Mouse (Mus musculus) forebrain, embryonic 15.5 days (tissue): ENCODE measurements around the gene Sh3gl2. TPM values are rescaled to one million over a fixed set of nuclear protein-coding genes. Genes with fewer than 3 reads are reported as not detected.

Experiments
- ATAC-seq: fragments of 200-750 bp; cut with Nextera tagmentation; replicated peaks from 2 replicates; pipeline ENCODE4 v1.8.0; 2017; ENCODE audit warnings: mild to moderate bottlenecking, moderate TSS enrichment, moderate library complexity
- H3K27ac ChIP-seq: fragments of 300-500 bp; sonication (generic); replicated peaks from 2 replicates; pipeline ENCODE4 v1.5.1; 2015; ENCODE audit warnings: mild to moderate bottlenecking, inconsistent platforms
- H3K27me3 ChIP-seq: fragments of 300-500 bp; sonication (generic); 2 replicates; pipeline ENCODE4 v1.6.1; 2015; ENCODE audit warnings: inconsistent platforms
- H3K36me3 ChIP-seq: fragments of 300-500 bp; sonication (generic); 2 replicates; pipeline ENCODE4 v1.6.1; 2015; ENCODE audit warnings: mild to moderate bottlenecking, inconsistent platforms
- H3K4me1 ChIP-seq: fragments of 300-500 bp; sonication (generic); 2 replicates; pipeline ENCODE4 v1.6.1; 2015; ENCODE audit warnings: inconsistent platforms
- H3K4me2 ChIP-seq: fragments of 300-500 bp; sonication (generic); replicated peaks from 2 replicates; pipeline ENCODE4 v1.6.1; 2015; ENCODE audit warnings: mild to moderate bottlenecking, inconsistent platforms
- H3K4me3 ChIP-seq: fragments of 300-500 bp; sonication (generic); 2 replicates; pipeline ENCODE4 v1.5.1; 2015; ENCODE audit warnings: mild to moderate bottlenecking, inconsistent platforms
- H3K9ac ChIP-seq: fragments of 300-500 bp; sonication (generic); replicated peaks from 2 replicates; pipeline ENCODE4 v1.6.1; 2015; ENCODE audit warnings: mild to moderate bottlenecking, inconsistent platforms
- H3K9me3 ChIP-seq: fragments of 300-500 bp; sonication (generic); 2 replicates; pipeline ENCODE4 v1.6.1; 2016; ENCODE audit warnings: inconsistent platforms
- WGBS: fragments of 180-500 bp; shearing (Covaris S2); methylation state at CpG from one replicate; pipeline ENCODE4 v1.1.7; 2015; ENCODE audit warnings: mixed read lengths; 5-methylcytosine and 5-hydroxymethylcytosine counted together
- polyA plus RNA-seq: library from polyadenylated mRNA; unstranded; fragments of >200 nt; fragmentation: Nextera tagmentation; extraction: Ambion mirVana; gene quantifications from 2 replicates; pipeline ENCODE4 v1.2.1, GENCODE M21; 2015

The Sh3gl2 gene
- polyA plus RNA-seq, 1 experiment from 2014 or later = 74.3 TPM

DNA sequence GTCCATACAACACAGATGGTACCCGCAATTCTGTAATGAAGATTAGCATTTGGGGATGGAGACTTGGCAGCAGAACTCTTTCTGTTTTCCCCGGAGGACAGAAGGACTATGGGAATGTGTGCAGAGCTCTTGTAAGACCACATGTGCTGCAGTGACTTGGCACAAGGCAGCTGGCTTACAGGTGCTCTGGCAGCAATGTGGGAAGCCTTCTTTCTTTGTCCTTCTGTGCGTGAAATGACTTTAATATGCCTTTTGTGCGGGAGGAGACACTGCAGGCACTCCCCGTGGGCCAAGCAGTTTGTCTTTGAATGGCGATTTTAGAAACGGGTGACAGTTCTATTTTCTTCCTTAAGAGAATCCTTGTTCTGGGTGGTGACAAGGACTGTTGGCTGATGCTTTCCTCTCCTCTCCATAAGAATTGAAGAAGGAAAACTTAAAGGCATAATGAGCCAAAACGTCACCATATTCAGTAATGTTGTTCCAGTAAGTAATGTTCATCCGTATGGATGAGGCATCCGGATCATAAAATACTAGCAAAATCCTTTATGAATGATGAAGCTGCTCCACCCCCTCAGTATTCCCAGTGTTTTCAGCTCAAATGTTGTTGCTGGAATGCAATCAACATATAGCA is 281.5 kb downstream of the Sh3gl2 start:
- 40% methylated on average over 10 of the region's 10 CpGs for WGBS
- H3K27ac ChIP-seq = peak overlapping the region; percentile 69

DNA sequence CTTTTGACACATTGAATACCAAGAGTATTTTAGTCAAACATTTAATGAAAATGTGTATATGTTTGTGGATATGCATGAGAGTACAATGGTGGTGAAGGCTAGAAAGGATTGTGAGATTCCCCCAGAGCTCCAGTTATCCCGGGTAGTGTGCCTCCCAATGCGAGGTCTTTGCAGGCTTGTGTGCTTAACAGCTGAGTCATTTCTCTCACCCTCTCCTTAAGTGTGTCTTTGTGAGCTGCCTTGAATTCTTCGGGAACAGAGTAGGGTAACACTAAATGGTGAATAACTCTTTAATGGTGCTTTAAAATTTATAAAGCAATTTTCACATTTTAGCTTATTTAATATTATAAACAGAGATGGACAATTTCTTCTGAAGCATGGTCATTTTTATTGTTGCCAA is 300.8 kb downstream of the Sh3gl2 start:
- ATAC-seq = no peak
- Histone ChIP-seq H3K4me2 (no peak overlapping the region), H3K27ac (no peak overlapping the region), H3K27me3 (no peaks in the 10 kb centered on the region), H3K9me3 (no peaks in the 10 kb centered on the region), H3K9ac (no peak overlapping the region), H3K4me1 (no peaks in the 10 kb centered on the region), H3K4me3 (no peak overlapping the region), H3K36me3 (no peaks in the 10 kb centered on the region)
- whole genome bisulfite sequencing = 68% methylated on average over 3 of the region's 3 CpGs

More for the DNA sequence above, 281.5 kb downstream of the Sh3gl2 start:
- no peaks in the 10 kb centered on the region for H3K27me3 ChIP-seq
- H3K4me2 ChIP-seq = no peak overlapping the region
- H3K36me3 ChIP-seq = no peaks in the 10 kb centered on the region
- no peak overlapping the region for H3K9ac ChIP-seq
- peak; percentile 74 for ATAC-seq
- no peak overlapping the region for H3K4me3 ChIP-seq
- H3K4me1 ChIP-seq = peaks cover 17% of the 10 kb centered on the region
- no peaks in the 10 kb centered on the region for H3K9me3 ChIP-seq

DNA sequence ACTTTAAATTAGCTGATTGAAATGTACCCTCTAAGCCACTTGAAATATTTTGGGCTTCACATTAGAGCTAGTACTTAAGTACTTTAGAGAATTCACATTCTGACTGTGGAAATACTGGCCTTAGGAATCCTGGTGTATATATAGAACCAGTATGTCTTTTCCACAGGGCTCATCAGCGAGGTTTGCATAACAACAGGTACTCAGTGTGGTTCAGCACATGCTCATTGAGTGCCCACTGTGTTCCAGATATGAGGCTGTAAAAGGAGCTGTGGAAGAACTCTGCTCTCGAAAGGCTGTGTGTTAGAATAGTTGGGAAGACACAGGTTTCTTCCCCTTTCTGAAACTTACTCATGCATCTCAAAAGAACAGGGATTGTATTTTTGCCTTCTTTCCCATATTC is 302.1 kb downstream of the Sh3gl2 start:
- Histone ChIP-seq H3K27ac (no peak overlapping the region), H3K4me1 (no peaks in the 10 kb centered on the region), H3K36me3 (no peaks in the 10 kb centered on the region), H3K9ac (no peak overlapping the region), H3K4me3 (no peak overlapping the region), H3K9me3 (no peaks in the 10 kb centered on the region), H3K4me2 (no peak overlapping the region), H3K27me3 (no peaks in the 10 kb centered on the region)
- 73% methylated on average over 2 of the region's 2 CpGs for WGBS
- no peak for ATAC-seq

DNA sequence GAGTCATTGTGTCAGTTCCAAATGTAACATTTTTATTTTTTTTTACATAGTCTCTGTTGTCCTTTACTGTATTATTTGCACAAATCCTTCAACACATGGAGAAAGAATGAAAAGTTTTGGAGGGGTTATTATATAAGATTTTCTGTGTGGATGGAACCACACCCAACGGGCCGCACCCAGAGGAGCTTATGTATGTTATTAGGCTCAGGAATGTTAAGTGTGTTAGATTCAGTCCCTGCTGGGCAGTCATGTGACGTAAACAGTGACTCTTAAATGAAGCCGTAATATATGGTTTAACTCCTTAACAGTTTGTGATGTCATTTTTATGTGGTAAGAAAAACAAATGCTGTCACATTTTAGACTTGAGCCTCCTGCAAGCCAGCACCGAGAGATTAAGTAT is 302.6 kb downstream of the Sh3gl2 start:
- Histone ChIP-seq H3K9ac (no peak overlapping the region), H3K27ac (no peak overlapping the region), H3K9me3 (no peaks in the 10 kb centered on the region), H3K36me3 (no peaks in the 10 kb centered on the region), H3K4me3 (no peak overlapping the region), H3K27me3 (no peaks in the 10 kb centered on the region), H3K4me2 (no peak overlapping the region), H3K4me1 (no peaks in the 10 kb centered on the region)
- WGBS = 84% methylated on average over 5 of the region's 5 CpGs
- no peak for ATAC-seq

DNA sequence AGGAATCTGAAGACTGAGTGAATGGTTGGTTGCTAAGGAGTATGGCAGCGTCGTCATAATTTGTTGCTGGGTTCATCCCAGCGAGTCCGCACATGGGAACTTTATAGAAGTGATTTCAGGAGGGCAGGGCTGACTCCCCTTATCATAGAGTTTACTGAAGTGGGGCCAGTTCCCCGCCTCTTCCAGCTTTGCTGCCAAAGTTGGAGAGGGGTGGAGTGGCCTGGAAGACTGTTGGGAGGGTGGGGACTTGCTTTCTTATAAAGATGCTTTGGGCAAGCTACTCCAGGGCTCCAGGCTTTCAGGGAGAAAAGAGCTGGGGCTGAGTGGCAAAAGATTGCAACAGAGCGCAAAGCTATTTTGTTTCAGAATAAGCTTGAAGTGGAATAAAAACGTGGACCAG is 308.4 kb downstream of the Sh3gl2 start:
- 44% methylated on average over 7 of the region's 7 CpGs for WGBS
- H3K4me3 ChIP-seq = peak overlapping the region; percentile 48; the same call in 1 of the 2 replicates
- peak overlapping the region; percentile 61; the same call in 1 of the 2 replicates for H3K9ac ChIP-seq
- ATAC-seq = no peak
- peaks cover 17% of the 10 kb centered on the region for H3K4me1 ChIP-seq
- H3K9me3 ChIP-seq = no peaks in the 10 kb centered on the region
- peak overlapping the region; percentile 92 for H3K4me2 ChIP-seq
- no peak overlapping the region for H3K27ac ChIP-seq
- no peaks in the 10 kb centered on the region for H3K36me3 ChIP-seq
- peaks cover 4% of the 10 kb centered on the region; the same call in 1 of the 2 replicates for H3K27me3 ChIP-seq

DNA sequence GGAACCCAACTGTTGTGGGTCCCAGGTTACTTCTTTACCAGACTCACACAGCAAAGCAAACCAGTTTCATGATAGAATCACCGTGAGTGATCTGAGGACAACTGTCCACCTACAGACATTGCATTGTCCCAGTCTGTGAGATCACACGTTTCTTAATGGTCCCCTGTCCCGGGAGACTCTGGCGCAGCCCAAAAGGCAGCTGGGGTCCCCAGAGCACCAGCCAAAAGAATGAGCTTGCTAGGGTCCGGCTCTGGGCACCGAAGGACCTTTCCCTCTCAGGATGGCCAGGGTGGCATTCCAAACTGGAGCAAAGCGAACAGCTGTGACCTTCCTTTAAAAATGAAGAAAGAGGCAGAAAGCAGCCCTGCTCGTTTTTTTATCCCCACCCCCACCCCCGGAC is 308.9 kb downstream of the Sh3gl2 start, which contains the start of gene Adamtsl1:
Gene Adamtsl1 (plus strand): TSS at position 381 of the 400 bp plus-strand sequence.
- H3K9me3 ChIP-seq = no peaks in the 10 kb centered on the region
- peak within 1 kb of the TSS; percentile 92 for H3K4me2 ChIP-seq
- 3% methylated on average over 9 of the region's 9 CpGs for WGBS
- peaks cover 4% of the 10 kb centered on the region; the same call in 1 of the 2 replicates for H3K27me3 ChIP-seq
- peaks cover 17% of the 10 kb centered on the region for H3K4me1 ChIP-seq
- no peaks in the 10 kb centered on the region for H3K36me3 ChIP-seq
- H3K4me3 ChIP-seq = peak within 1 kb of the TSS; percentile 48
- H3K9ac ChIP-seq = peak within 1 kb of the TSS; percentile 61
- ATAC-seq = peak; percentile 47
- H3K27ac ChIP-seq = no peak within 1 kb of the TSS

DNA sequence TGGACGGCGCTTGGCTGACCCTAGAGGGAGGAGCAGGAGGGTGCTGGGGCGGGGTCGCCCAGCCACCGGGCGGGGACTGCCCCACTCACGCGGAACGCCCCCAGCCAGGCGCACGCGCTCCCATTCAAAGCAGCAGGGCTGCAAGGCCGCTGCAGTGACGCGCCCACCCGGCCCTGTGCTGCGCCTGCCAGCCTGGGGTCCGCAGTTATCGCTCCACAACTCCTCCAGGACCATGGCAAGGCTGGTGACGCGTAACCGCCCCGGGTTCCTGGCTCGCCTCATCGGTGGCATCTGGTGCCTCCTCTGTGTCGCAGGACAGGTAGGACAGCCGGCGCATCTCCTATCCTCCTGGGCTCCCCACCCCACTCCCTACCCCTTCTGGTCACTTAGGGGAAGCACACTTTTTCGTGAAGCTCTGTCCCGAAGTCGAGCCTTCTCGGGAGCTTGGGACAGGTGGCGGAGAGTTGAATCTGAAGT is 309.3 kb downstream of the Sh3gl2 start:
- Histone ChIP-seq H3K4me1 (peaks cover 17% of the 10 kb centered on the region), H3K9me3 (no peaks in the 10 kb centered on the region), H3K27ac (no peak overlapping the region), H3K27me3 (peaks cover 4% of the 10 kb centered on the region; the same call in 1 of the 2 replicates), H3K9ac (peak overlapping the region; percentile 61), H3K4me2 (peak overlapping the region; percentile 92), H3K4me3 (peak overlapping the region; percentile 48), H3K36me3 (no peaks in the 10 kb centered on the region)
- WGBS = under 1% methylated on average over 33 of the region's 33 CpGs
- ATAC-seq = peak; percentile 96

DNA sequence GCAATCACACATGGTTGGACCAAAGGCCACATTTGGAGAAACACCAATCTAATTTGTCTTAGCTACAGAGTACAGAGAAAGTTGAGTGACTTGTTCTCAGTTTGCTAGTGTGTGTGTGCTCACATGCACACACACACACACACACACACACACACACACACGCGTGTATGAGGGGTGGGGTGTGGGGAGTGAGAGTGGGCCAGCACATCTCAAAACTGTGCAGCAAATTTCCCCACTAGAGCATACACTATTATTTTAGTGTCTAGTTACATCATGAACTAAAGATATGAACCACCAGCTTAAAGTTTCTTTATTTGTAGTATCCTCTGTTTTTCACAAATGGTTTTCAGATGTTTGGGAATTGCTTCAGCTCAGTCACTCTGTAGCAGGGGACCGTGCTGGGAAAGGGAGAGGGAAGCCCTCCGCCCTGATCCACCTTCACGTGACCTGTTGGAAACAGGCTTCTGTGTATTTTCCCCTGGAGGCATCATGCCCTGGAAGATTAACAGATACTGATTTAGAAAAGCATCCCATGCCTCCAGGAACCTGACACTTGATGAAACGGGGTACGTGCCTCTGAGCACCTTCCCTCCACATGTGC is 322.1 kb downstream of the Sh3gl2 start:
- Histone ChIP-seq H3K27ac (no peak overlapping the region), H3K4me3 (no peak overlapping the region), H3K27me3 (no peaks in the 10 kb centered on the region), H3K9ac (no peak overlapping the region), H3K36me3 (no peaks in the 10 kb centered on the region), H3K9me3 (no peaks in the 10 kb centered on the region), H3K4me2 (no peak overlapping the region), H3K4me1 (no peaks in the 10 kb centered on the region)
- 92% methylated on average over 7 of the region's 7 CpGs for WGBS
- ATAC-seq = no peak

DNA sequence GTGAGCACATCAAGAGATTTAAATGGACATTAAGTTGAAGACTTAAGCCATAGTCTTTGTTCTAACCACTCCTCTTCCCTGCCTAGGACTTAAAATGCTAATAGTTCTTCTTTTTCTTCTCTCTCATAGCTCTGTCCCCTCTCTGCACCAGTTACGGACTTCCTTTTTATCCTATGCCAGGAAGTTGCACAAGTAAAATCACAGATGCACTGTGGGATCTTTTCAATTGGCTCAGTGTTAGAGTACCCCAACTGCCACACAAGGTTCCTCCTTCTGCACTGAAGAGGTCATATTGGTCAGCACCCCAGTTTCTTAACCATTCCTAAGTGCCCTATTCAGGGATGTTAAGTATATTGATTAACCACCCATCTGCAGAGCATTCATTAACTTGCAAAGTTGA is 324.9 kb downstream of the Sh3gl2 start:
- Histone ChIP-seq H3K27me3 (no peaks in the 10 kb centered on the region), H3K36me3 (no peaks in the 10 kb centered on the region), H3K27ac (no peak overlapping the region), H3K4me2 (no peak overlapping the region), H3K9ac (no peak overlapping the region), H3K4me1 (peaks cover 4% of the 10 kb centered on the region; the same call in 1 of the 2 replicates), H3K4me3 (no peak overlapping the region), H3K9me3 (no peaks in the 10 kb centered on the region)
- 63% methylated on average over 1 of the region's 1 CpGs for WGBS
- no peak for ATAC-seq

DNA sequence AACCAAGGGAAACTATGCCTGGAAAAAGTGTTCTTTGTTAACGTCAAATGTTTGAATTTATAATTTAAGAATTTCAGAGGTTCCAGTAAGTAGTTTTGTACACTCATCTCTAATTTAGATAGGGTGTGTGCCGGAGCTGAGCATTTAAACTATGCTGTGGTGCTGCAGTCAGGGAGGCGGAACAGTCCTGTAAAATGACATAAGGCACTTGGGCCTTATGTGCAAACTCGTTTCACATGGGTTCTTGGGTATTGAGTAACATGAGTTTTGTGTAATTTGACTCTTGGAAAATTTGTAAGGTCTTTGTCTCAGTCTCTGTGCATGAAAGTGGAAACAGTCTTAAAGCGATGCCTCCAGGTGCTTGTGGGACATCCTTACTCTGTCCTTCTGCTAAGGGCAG is 334.8 kb downstream of the Sh3gl2 start:
- H3K27ac ChIP-seq = no peak overlapping the region
- H3K4me1 ChIP-seq = no peaks in the 10 kb centered on the region
- H3K4me2 ChIP-seq = no peak overlapping the region
- H3K27me3 ChIP-seq = no peaks in the 10 kb centered on the region
- no peak overlapping the region for H3K9ac ChIP-seq
- no peaks in the 10 kb centered on the region for H3K36me3 ChIP-seq
- H3K9me3 ChIP-seq = no peaks in the 10 kb centered on the region
- no peak for ATAC-seq
- 82% methylated on average over 5 of the region's 5 CpGs for WGBS
- H3K4me3 ChIP-seq = no peak overlapping the region

DNA sequence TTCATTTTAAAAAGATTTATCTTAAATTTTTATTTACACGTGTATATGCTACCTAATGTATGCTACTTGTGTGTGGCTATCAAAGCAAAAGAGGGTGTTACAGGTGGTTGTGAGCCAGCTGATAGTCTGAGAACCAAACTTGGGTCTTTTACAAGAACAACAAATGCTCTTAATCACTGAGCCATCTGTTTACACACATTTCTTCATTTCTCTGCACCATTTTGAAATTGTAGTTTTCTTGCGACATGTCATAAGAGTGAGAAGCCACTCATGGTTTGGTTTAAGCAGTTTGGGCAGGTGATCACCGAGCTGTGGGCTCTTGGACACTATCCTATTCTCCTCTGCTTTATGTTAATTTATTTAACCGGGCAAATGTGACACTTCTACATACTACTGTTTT is 338.3 kb downstream of the Sh3gl2 start:
- Histone ChIP-seq H3K36me3 (no peaks in the 10 kb centered on the region), H3K9me3 (no peaks in the 10 kb centered on the region), H3K4me1 (no peaks in the 10 kb centered on the region), H3K4me2 (no peak overlapping the region), H3K27ac (no peak overlapping the region), H3K9ac (no peak overlapping the region), H3K4me3 (no peak overlapping the region), H3K27me3 (no peaks in the 10 kb centered on the region)
- 80% methylated on average over 4 of the region's 4 CpGs for WGBS
- ATAC-seq = no peak

DNA sequence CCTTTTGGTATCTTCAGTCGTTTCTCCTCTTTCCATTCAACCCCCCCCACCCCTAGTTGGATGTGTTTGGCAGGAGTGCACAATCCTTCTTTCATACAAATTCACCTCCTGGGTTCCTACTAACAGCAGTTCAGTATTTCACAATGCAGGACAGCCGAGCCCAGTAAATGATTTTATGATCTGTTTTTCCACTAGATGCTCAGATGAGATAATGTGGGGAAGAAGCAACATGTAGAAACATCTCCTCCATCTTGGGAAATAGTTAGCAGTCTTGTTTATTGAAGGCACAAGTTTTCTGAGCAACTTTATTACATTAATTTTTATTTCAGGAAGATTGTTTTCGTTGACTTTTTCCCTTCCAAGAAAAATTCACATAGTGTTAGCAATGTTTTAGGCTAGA is 349.8 kb downstream of the Sh3gl2 start:
- Histone ChIP-seq H3K9ac (no peak overlapping the region), H3K9me3 (no peaks in the 10 kb centered on the region), H3K36me3 (no peaks in the 10 kb centered on the region), H3K27ac (no peak overlapping the region), H3K4me3 (no peak overlapping the region), H3K4me2 (no peak overlapping the region), H3K27me3 (no peaks in the 10 kb centered on the region), H3K4me1 (no peaks in the 10 kb centered on the region)
- no peak for ATAC-seq
- whole genome bisulfite sequencing = 52% methylated on average over 3 of the region's 3 CpGs
